Mouse (Mus musculus) monocyte, adult 2 months (primary cell): ENCODE data around the gene Ntm.

Experiments used
- DNase-seq, 2 experiments: peaks; one replicate each; pipeline ENCODE4 v3.0.0; 2022; ENCODE audit warnings: low spot score in 2 of 2, low read depth in 1 of 2

The Ntm gene

DNA sequence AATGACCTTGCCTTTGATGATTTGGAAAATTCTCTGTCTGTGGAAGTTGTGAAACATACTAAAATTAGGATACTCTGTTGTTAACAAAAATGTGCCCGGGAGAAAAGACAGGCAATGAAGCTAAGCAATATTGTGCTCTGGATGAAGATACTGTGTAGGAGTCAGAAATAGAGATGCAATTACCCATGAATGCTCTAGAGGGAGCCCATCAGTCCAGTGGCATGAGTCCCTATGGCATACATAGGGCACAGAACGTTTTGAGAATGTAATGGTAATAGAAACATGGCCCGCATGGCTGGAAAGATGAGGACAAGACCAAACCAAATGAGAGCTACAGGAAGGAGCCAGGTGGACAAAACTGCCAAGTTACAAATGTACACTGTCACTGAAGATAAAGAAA is 712.1 kb downstream of the Ntm start:
- no peak for DNase-seq

DNA sequence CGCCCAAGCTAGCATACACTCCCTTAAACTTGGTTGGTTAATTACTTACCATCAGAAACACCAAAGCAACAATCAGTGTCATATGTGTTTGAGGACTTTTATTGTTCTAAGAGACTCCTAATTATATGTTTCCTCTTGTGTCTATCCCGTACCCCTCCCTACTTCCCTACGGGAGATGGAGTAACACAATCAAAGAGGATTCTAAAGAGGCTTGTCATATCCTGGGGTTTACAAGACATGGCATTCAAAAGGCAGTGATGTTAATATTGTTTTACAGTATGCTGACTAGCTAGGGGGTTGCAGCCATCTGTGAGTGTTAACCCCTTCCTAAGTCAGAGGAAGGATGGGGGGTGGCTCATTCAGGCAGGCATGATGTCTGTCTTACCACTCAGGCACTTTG is 715.1 kb downstream of the Ntm start:
- DNase-seq = no peak

DNA sequence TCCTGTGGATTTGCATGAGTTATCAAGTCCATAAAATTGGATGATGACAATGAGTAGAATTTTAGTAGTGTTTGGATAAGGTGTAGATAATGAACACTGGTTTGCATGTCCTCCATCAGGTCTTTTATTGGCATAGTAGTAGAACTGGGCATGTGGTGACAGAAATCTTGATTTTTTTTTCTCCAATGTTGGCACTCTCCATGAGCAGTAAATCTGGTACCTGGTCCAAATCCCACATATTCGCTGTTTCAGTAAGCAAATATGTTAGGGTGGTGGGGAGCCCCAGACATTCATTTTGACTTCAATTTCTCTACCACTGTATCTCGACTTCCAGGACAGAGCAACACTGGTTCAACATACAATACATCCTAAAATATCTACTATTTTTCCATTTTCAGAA is 718.9 kb downstream of the Ntm start:
- no peak for DNase-seq

DNA sequence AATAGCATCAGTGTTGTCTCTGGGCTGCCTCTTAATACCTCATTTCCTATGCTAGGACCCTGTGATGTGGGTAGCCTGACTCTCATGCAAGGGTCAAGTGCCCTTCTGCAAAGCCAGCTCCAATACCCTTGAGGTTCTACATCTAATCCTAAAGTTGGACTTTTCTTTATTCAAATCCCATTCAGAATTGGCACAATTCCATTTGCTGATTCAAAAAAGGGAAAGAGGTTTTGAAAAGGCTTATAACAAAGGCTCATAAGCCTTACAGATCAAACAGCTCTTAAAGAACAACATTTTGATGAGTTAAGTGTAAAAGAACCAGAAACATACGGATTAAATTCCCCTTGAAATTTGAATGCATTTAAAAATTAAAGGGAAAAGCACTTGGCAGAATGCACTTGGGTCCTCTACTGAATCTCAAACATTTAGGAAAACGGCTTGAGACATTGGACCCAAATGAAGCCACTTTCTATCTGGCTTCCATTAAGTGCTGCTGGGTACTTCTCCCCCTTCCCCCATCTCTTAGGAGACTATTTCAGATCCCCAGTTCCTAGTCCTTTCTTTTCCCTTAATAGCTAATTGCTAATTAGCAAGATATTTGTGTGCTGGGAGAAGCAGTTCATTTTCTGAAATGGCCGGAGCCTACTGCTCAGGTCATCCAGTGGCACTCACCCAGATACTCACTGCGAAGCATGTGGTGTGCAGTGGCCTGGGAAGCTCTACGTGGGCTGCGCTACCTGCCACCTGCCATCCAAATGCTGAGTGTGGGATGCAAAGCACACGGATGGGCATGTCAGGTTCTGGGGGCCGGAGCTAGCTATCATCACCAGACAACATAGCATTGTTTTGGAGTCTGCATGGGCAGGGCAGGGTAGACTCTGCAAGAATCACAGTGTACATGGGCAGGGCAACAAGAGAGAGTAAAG is 720.2 kb downstream of the Ntm start:
- no peak for DNase-seq

DNA sequence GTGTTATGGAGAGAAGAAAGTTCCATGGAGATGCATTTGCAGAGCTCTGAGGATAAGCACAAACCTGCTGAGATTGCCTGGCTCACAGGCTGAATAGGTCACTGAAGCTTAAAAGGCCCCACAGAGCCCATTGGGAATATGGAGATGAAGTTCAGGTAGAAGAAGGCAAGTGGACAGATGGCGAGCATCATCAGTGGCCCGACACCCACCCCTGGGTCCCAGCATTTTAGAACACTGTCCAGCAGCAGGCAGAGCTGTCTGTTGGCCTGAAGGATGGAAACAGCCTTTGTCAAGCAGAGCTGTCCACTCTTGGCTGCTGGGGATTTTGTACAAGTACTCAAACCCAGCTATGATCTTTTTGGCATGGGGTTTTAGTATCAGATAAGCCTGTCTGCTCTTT is 722.1 kb downstream of the Ntm start:
- no peak for DNase-seq

DNA sequence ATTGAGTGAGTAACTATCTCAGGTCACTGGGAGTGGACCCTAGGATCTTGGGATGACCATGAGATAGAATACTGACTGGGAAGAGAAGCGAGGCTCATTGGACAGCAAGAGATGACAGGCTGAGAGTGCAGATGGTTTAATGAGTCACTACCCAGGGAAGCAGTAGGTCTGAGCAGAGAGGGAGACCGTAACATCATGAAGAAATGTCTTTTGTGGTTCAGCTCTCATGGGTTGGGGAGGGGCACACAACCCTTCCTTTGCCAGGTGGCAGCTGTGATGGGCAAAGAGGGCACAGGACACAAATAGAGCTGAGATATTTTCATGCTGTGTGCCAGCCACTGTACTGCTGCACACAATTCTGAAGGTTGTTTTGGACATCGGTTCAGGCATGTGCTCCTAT is 724.0 kb downstream of the Ntm start:
- no peak for DNase-seq

DNA sequence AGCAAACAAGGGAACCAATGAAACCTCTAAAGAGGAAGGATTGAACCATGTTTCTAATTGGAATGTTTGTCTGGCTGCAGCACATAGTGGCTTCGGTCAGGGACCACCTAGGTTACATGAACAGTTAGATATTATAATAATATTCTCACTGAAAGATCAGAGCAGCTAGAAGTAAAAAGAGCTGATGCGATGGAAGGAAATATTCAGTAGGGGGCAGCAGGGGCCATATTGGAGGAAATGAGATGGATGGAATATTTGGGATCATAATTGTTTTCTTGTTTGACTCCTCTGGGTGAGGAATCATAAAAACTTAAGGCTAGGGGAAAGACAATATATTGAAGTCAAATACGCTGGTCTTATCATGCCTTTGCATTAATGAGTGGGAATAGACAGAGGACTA is 726.2 kb downstream of the Ntm start:
- DNase-seq = no peak

DNA sequence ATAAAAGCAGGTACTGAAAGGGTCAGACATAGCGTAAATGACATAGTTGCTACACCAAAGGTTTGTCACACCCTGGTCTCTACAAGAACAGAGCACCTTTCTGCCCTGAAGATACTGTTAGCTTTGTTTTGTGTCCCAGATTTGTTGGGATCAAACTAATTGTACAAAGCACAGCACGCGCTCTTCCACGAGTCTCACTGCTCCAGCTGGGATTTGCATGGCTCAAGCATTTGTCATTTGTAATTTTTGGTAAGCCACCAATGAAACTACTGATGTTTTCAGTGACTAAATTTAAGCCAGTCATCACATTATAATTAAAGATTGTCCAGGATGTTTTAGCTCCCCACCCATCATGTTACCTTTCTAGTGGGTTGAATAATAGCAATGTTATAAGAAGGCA is 735.2 kb downstream of the Ntm start:
- DNase-seq = no peak

DNA sequence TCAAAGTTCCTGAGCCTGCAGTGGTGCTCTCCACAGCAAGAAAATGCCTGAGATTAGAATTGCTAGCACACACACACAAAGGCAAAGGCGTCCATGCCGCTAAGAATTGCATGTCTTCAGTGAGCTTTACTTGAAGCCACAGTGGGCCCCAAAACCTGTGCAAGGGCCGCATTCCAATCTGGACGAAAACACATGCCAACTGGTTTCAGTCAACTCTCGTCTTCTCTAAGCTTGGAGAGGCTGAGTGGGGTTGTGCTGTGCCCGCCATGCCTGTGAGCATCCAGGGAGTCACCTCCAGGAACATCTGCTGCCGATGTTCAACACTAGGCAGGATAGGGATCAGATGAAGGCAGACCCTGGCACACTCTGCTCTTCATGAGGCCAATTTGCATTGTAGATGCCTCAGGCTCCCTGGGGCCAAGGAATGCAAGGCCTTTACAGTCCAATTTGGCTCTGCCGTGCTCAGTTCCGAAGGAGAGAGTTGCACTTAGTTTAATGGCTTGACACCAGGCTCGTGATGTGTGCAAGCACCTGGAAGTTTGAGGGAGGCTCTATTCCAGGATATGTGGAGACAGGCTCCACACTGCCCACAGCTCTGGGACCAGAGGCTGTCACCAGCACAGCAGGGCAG is 739.9 kb downstream of the Ntm start:
- DNase-seq = no peak

DNA sequence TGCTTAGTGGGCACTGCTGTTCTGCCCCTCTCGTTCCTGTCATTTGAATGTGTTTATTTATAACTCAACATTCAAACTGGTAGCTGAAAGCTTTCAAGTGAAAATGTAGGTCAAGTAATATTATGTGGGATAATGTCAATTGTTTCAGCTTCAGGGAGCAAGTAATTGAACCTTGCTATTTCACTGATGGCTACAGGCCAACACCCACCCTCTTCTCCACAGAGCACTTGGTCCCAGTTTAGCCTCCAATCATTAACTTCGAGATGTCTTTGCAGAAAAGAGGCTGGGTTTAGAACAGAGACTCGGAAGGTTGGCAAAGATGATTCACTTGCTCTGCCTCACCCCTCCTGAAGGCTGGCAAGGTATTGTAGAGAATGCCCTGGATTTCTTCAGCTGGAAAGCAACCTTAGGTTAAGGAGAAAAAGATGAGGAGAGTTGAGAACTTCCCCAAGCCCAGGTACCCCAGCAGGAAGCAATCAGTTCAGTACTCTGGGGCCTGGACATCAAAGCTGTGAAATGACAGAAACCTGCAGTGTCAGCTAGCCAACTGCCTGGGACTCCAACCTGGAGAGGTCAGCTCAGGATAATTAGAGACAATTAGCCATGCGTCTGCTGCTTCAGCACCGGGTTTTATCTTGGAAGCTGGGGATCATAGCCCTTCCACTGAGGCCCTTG is 741.9 kb downstream of the Ntm start:
- DNase-seq = no peak

DNA sequence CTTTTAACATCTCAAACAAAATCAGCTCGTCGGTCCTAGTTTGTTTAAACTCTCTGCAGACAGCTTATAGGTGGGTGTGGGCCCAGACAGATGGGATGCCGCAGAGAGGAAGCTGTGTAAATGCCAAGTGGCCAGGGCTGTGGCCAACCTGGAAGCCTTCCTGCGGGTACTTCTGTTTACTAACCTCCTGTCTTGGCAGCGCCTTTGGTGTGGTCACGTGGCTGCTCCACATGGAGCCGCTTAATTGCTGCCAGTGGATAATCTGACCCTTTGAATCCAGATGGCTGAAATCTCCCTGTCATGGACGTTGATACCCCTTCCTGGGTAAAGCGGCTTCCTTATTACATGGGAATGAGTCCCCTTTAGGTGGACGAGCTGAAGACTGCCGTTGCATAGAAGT is 742.4 kb downstream of the Ntm start:
- no peak for DNase-seq

DNA sequence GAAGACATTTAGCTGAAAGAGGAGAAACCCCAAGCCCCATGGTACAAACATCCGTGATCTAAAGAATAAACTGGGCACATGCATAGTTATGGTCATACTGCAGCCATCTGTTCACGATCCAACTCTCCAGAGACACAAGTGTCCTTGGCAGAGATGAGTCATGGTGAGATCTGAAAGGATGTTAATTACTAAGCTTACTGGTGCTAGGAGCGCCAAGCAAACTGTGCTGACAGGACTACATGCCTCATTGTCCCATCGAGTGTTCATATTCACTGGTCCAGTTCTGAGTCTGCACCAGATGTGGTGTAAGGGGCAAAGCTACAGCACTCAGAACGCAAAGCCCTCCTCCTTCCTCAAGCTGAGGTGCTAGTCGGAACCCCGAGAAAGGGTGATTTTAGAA is 745.0 kb downstream of the Ntm start:
- DNase-seq = no peak

DNA sequence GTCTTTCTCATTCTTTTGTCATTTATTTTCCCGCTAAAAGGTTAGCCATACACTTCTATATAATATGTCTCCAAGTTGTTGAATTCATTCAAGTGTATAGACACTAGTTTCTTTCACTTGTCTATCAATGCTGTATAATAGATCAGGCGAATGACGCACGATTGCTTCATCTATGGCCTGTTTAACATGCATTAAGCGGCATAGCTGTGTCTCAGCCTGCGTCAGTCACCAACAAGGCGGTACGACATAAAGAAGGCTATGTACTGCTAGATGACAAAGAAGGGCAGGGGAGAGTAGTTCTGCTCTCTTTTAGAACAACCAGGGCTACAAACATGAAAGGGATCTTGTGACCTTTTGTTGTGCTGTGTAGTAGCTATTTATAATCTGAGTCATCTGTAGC is 746.4 kb downstream of the Ntm start:
- DNase-seq = no peak

DNA sequence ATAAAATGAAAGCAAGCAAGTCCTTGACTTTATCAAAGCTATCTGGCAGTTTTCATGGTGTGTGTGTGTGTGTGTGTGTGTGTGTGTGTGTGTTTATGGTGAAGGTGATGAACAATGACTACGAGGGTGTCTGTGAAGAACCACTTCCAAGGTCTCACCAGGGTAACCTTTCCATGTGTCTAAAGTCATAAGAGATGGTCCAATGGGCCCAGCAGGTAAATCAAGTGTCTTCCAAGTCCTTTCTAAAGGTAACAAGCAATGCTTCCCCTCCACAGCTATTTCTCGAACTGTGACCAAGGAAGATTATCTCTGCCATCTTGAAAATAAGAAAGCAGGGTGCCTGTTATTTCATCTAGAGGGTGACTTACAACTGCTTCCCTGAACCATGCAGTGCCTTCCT is 747.1 kb downstream of the Ntm start:
- no peak for DNase-seq

DNA sequence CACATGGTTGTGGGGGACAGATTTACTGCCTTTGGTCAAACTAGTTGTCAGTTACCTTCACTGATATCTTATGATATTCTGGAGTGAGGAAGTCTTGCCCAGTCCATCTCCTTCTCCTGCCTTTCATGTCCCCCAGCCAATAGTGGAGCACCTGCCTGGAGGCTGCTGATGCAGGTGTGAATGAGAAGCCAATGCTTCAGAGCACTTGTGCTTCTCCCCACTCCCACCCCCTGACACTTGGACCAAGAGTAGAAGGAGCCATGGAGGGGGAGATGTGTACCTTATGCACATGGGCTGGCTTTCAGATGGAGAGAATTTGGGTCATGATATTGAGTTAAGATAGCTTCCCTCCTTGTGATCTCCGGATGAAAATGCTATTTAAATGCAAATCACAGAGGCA is 747.7 kb downstream of the Ntm start:
- no peak for DNase-seq

DNA sequence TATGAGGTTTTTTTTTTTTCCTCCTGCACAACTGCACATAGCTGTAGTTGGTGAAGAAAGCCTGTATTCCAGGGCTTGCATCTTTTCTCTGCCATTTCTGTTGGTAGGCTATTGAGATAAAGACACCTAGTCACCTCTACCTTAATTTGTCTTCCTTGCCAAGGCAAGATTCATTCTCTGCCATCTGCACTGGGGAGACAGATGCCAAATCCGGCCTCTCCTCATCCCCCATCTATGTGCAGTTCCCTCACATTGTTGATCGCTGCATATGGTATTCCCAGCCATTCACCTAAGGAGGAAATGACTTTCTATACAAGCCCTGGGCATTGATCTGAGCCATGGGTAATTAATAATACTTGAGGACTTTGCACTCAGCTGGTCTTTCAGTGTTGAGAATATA is 753.7 kb downstream of the Ntm start:
- DNase-seq = no peak

DNA sequence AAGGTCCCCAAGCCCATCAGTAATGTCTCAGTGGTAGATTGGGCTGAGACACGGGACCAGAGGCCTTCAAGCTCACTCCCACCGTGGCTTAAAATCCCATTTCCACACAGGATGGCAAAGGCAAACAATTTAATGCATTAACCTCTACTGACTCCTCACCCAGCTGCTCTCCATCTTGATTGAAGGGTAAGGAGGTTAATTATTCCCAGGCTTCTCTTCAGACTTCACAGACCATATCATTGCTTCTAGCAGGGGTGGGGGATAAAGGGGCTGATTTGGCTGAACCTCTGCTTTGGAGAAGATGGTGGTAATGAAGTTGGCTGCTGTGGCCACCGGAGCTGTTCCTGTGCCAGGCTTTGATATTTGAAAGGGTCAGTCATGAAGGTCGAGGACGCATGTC is 754.8 kb downstream of the Ntm start:
- no peak for DNase-seq

DNA sequence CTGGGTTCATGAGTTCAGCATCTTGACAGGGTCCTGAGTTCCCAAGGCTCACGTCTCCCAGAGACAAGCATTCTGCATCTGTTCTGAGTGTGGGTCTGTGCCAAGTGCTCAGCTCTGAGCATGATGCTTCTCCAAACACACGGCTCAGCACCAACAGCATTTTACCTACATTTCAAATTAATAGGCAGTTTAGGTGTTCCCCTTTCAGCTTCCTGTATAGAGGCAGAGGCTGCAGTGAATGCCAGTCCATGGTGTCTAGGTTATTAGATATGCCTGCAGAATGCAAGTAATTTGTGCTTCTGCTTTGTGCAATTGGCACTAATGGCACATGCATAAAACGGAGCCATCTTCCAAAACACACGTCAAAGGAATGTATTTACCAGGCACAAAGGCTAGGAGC is 757.3 kb downstream of the Ntm start:
- no peak for DNase-seq

DNA sequence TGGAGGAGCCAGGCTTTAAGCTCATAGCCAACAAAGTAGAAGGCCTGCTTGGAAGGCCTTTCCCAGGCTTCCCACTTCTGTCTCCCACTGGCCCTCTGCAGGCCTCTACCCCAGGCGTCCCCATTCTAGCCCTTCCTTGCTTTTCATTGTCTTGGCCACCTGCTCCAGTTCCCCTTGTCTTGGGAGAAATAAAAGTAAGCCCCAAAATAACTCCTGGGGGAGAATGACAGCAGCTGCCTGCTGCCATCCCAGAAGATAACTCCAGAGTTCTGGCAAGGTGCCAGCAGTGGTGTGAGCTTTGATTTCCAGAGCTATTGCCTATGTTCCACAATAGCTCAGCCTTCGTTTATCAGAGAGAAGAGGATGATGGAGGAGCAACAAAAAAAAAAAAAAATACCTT is 760.7 kb downstream of the Ntm start:
- DNase-seq = no peak

DNA sequence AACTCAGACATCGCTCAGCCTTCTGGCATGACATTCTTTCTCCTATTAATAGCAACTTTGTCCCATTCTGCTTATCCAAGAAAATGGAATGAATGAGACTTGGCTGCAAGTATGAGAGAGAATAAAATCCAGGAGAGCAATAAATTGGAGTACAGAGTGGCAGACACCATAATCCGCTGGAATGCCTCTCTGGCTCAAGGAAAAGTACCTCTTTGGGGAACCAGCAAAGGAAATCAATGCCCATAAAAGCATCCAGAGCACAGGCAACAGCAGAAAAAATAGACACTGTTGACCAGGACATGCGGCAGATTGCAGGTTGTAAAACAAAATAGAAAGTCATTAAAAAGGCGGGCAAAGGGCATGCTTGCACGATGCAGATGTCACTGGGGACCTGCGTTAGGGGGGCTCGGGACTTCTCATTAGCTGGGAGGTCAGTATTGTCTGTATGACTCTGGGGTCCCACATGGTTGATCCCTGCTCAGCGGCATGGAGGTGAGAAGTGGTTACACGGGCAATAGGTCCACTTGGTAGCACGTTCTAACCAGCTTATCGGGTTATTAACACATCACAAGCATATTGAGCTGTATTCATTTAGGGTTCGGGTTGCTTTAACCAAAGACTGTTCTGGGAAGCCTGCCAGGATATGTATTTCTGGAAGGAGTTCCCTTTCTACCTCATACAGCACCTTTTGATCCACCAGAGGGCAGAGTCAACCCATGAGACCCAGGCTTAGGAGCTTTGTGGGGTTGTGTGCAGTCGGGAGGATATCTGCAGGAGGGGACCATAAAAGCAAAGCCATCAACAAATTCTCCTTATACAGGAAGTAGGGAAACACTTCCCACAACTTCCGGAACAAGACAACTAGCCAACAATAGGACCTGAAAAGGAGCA is 761.5 kb downstream of the Ntm start:
- no peak for DNase-seq

DNA sequence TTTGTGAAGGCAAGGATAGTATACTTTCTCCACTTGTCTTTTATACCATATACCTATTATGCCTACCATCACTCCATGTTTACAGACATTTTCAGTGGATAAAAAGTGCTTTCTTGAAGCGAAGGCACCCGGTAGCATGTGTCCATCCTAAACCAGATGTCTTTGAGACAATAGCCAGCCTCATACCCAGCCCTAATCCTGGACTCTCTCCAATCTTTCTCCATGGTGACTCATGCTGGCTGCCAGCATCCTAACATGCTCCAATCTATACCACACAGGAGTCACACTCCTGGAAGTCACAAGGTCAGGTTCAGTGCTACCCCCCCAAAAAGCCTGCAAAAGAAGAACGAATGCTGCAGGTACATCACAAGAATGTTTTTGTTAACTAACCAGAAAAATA is 765.9 kb downstream of the Ntm start:
- DNase-seq = no peak
